Mouse (Mus musculus) hindbrain, embryonic 12.5 days (tissue): ENCODE measurements around the gene Gm11034. TPM values are rescaled to one million over a fixed set of nuclear protein-coding genes. Genes with fewer than 3 reads are reported as not detected.

Source experiments
- ATAC-seq: fragments of 200-750 bp; cut with Nextera tagmentation; 2 replicates; pipeline ENCODE4 v1.8.0; 2017; ENCODE audit warnings: moderate TSS enrichment; ENCODE audit not compliant: low FRiP score
- H3K27ac ChIP-seq: fragments of 300-500 bp; sonication (generic); 2 replicates; pipeline ENCODE4 v1.5.1; 2016; ENCODE audit warnings: mild to moderate bottlenecking
- H3K27me3 ChIP-seq: fragments of 300-500 bp; sonication (generic); 2 replicates; pipeline ENCODE4 v1.6.1; 2016; ENCODE audit warnings: mild to moderate bottlenecking
- H3K36me3 ChIP-seq: fragments of 300-500 bp; sonication (generic); 2 replicates; pipeline ENCODE4 v1.6.1; 2016; ENCODE audit warnings: mild to moderate bottlenecking
- H3K4me1 ChIP-seq: fragments of 300-500 bp; sonication (generic); 2 replicates; pipeline ENCODE4 v1.6.1; 2016
- H3K4me2 ChIP-seq: fragments of 300-500 bp; sonication (generic); replicated peaks from 2 replicates; pipeline ENCODE4 v1.6.1; 2016; ENCODE audit warnings: mild to moderate bottlenecking
- H3K4me3 ChIP-seq: fragments of 300-500 bp; sonication (generic); 2 replicates; pipeline ENCODE4 v1.5.1; 2016; ENCODE audit warnings: mild to moderate bottlenecking
- H3K9ac ChIP-seq: fragments of 300-500 bp; sonication (generic); 2 replicates; pipeline ENCODE4 v1.6.1; 2016; ENCODE audit warnings: mild to moderate bottlenecking, moderate library complexity
- H3K9me3 ChIP-seq: fragments of 300-500 bp; sonication (generic); replicated peaks from 2 replicates; pipeline ENCODE4 v1.6.1; 2016; ENCODE audit warnings: mild to moderate bottlenecking
- WGBS: fragments of 180-500 bp; shearing (Covaris S2); methylation state at CpG from one replicate; pipeline ENCODE4 v1.1.7; 2016; 5-methylcytosine and 5-hydroxymethylcytosine counted together
- polyA plus RNA-seq: library from polyadenylated mRNA; unstranded; fragments of >200 nt; fragmentation: Nextera tagmentation; extraction: Ambion mirVana; gene quantifications from 2 replicates; pipeline ENCODE4 v1.2.1, GENCODE M21; 2016

Gene Gm11034
- not detected in 2 replicates for polyA plus RNA-seq

- Histone ChIP-seq H3K4me1 (no peaks in the 10 kb centered on the region), H3K9ac (no peak within 1 kb of the TSS), H3K4me2 (no peak within 1 kb of the TSS), H3K27ac (no peak within 1 kb of the TSS), H3K4me3 (no peak within 1 kb of the TSS), H3K27me3 (peaks cover 10% of the 10 kb centered on the region; the same call in 1 of the 2 replicates), H3K9me3 (no peaks in the 10 kb centered on the region), H3K36me3 (no peaks in the 10 kb centered on the region)
- 68% methylated on average over 4 of the region's 4 CpGs for WGBS
- no peak for ATAC-seq
Observed at GRCm38 (mm10) chr8:72213536-72213935, at the start of gene Gm11034. Gene Gm11034 (minus strand): TSS chr8:72213636.

DNA sequence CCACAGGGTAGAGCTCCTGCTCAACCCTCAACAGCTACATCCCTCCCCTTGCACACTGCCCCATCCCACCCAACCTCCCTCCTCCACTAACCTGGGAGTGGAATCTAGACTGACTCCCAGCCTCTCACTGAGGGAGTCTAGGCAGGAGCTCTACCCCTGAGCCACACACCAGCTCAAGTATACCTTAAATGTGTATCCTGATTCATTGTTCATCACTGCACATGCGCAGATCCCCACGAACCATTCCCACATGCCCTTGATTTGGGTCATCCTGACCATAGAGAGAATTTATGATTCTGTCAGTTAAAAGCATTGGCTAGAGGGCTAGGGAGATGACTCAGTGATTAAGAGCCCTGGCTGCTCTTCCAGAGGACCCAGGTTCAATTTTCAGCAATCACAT lies 49.3 kb upstream of the Gm11034 start:
- Histone ChIP-seq H3K4me3 (no peak overlapping the region), H3K4me2 (no peak overlapping the region), H3K27ac (no peak overlapping the region), H3K36me3 (no peaks in the 10 kb centered on the region), H3K4me1 (no peaks in the 10 kb centered on the region), H3K9me3 (no peaks in the 10 kb centered on the region), H3K27me3 (0 out of 2 replicates have a peak, but pooled peaks cover 4% of the 10 kb centered on the region), H3K9ac (no peak overlapping the region)
- ATAC-seq: no peak
- 92% methylated on average over 2 of the region's 2 CpGs for whole genome bisulfite sequencing

- H3K4me2 ChIP-seq: no peak overlapping the region
- no peak overlapping the region for H3K9ac ChIP-seq
- no peak overlapping the region for H3K27ac ChIP-seq
- H3K36me3 ChIP-seq: no peaks in the 10 kb centered on the region
- no peaks in the 10 kb centered on the region for H3K4me1 ChIP-seq
- 56% methylated on average over 5 of the region's 5 CpGs for WGBS
- H3K9me3 ChIP-seq: no peaks in the 10 kb centered on the region
- H3K27me3 ChIP-seq: 0 out of 2 replicates have a peak, but pooled peaks cover 4% of the 10 kb centered on the region
- ATAC-seq: no peak
- H3K4me3 ChIP-seq: no peak overlapping the region
Observed at GRCm38 (mm10) chr8:72261872-72262271, 48.4 kb upstream of the Gm11034 start.

- Histone ChIP-seq H3K4me1 (no peaks in the 10 kb centered on the region), H3K36me3 (no peaks in the 10 kb centered on the region), H3K27me3 (0 out of 2 replicates have a peak, but pooled peaks cover 4% of the 10 kb centered on the region), H3K9me3 (no peaks in the 10 kb centered on the region), H3K9ac (no peak overlapping the region), H3K4me3 (no peak overlapping the region), H3K27ac (no peak overlapping the region), H3K4me2 (no peak overlapping the region)
- no peak for ATAC-seq
Observed at GRCm38 (mm10) chr8:72261431-72261830, 48.0 kb upstream of the Gm11034 start.

DNA sequence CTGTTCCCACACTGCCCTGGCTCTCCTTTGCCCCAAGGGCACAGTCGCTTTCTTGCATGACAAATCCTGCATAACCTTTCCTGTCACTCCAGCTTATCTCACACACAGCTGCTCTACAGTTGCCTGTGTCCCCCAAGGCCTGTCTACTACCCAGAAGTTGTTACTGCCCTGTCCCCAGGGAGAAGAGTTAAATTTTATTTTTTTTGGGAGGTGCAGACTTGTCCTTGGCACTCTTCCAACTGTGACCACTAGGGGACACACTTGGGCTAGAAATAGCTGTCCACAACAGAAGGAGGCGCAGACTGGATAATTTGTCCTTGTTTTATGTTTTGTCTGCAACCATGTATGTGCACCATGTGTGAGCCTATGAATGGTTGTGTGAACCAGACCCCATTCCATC lies 47.6 kb upstream of the Gm11034 start:
- Histone ChIP-seq H3K9me3 (no peaks in the 10 kb centered on the region), H3K9ac (no peak overlapping the region), H3K4me1 (no peaks in the 10 kb centered on the region), H3K4me3 (no peak overlapping the region), H3K27me3 (0 out of 2 replicates have a peak, but pooled peaks cover 4% of the 10 kb centered on the region), H3K27ac (no peak overlapping the region), H3K36me3 (peaks cover under 1% of the 10 kb centered on the region; the same call in 1 of the 2 replicates), H3K4me2 (no peak overlapping the region)
- peak; percentile 65 for ATAC-seq
- WGBS: 32% methylated on average over 2 of the region's 2 CpGs

GRCm38 (mm10) chr8:72260585-72260984 lies 47.1 kb upstream of the Gm11034 start:
- no peak; the same call in 1 of the 2 replicates for ATAC-seq
- WGBS: 53% methylated on average over 4 of the region's 4 CpGs
- no peak overlapping the region for H3K9ac ChIP-seq
- no peak overlapping the region for H3K4me3 ChIP-seq
- H3K36me3 ChIP-seq: peaks cover 5% of the 10 kb centered on the region; the same call in 1 of the 2 replicates
- H3K27me3 ChIP-seq: 0 out of 2 replicates have a peak, but pooled peaks cover 4% of the 10 kb centered on the region
- no peaks in the 10 kb centered on the region for H3K4me1 ChIP-seq
- no peak overlapping the region for H3K4me2 ChIP-seq
- H3K27ac ChIP-seq: no peak overlapping the region
- no peaks in the 10 kb centered on the region for H3K9me3 ChIP-seq

GRCm38 (mm10) chr8:72259862-72260261 lies 46.4 kb upstream of the Gm11034 start:
- Histone ChIP-seq H3K27me3 (0 out of 2 replicates have a peak, but pooled peaks cover 4% of the 10 kb centered on the region), H3K4me2 (no peak overlapping the region), H3K36me3 (peaks cover 12% of the 10 kb centered on the region), H3K9ac (no peak overlapping the region), H3K27ac (no peak overlapping the region), H3K4me1 (no peaks in the 10 kb centered on the region), H3K9me3 (no peaks in the 10 kb centered on the region), H3K4me3 (no peak overlapping the region)
- ATAC-seq: no peak
- 74% methylated on average over 2 of the region's 2 CpGs for WGBS

DNA sequence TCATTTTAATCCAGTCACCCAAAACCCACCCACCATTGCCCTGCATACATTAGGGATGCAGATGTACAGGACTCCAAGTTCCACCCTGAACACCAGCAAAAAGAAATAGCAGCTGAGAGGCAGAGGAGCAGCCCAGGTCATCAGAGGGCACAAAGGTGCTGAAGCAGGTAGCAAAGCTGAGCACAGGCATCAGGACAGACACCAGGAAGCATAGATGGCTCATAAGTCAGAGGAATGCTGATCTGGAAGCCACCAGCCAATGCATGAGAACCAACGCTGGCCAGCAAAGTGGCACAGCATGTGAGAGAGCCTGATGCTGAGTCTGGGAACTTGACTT lies 44.4 kb upstream of the Gm11034 start:
- Histone ChIP-seq H3K9me3 (no peaks in the 10 kb centered on the region), H3K9ac (no peak overlapping the region), H3K4me3 (no peak overlapping the region), H3K4me2 (no peak overlapping the region), H3K4me1 (no peaks in the 10 kb centered on the region), H3K27ac (no peak overlapping the region), H3K36me3 (peaks cover 31% of the 10 kb centered on the region), H3K27me3 (no peaks in the 10 kb centered on the region)
- 72% methylated on average over 1 of the region's 1 CpGs for WGBS
- ATAC-seq: no peak

- peak; percentile 26; the same call in 1 of the 2 replicates for ATAC-seq
- Histone ChIP-seq H3K27ac (no peak overlapping the region), H3K9me3 (no peaks in the 10 kb centered on the region), H3K27me3 (no peaks in the 10 kb centered on the region), H3K4me1 (no peaks in the 10 kb centered on the region), H3K9ac (no peak overlapping the region), H3K36me3 (peaks cover 37% of the 10 kb centered on the region), H3K4me2 (no peak overlapping the region), H3K4me3 (no peak overlapping the region)
- 54% methylated on average over 7 of the region's 7 CpGs for WGBS
Observed at GRCm38 (mm10) chr8:72257171-72257901, 43.9 kb upstream of the Gm11034 start.

DNA sequence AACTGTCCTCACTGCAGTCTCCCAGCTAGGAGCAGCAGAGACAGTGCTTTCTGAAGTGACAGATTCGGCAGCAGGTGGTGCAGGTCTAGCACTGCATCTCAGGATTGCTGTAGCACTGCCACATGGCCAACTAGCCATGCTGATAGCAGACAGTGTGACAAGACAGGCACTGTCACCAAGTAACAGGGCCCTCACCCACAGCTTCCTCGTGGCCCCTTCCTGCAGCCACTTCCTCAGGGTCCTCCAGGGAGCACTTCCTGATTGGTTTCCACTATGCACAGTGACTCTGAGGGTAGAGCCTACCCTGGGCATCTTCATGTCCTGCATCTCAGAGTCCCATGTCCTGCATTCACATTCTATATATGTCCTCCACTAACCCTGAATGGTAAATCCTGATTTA lies 31.2 kb upstream of the Gm11034 start:
- no peaks in the 10 kb centered on the region for H3K9me3 ChIP-seq
- 83% methylated on average over 2 of the region's 2 CpGs for WGBS
- peaks cover 48% of the 10 kb centered on the region for H3K36me3 ChIP-seq

GRCm38 (mm10) chr8:72242226-72242625 lies 28.8 kb upstream of the Gm11034 start:
- ATAC-seq: no peak
- H3K9me3 ChIP-seq: no peaks in the 10 kb centered on the region
- no peaks in the 10 kb centered on the region for H3K27me3 ChIP-seq
- no peak overlapping the region for H3K9ac ChIP-seq
- H3K27ac ChIP-seq: no peak overlapping the region
- peaks cover 30% of the 10 kb centered on the region for H3K36me3 ChIP-seq
- H3K4me1 ChIP-seq: peaks cover 18% of the 10 kb centered on the region
- H3K4me3 ChIP-seq: no peak overlapping the region
- no peak overlapping the region for H3K4me2 ChIP-seq
- 89% methylated on average over 1 of the region's 1 CpGs for WGBS

More for the DNA sequence above, 31.2 kb upstream of the Gm11034 start:
- Histone ChIP-seq H3K4me1 (peaks cover 18% of the 10 kb centered on the region), H3K4me2 (no peak overlapping the region), H3K9ac (no peak overlapping the region), H3K4me3 (no peak overlapping the region), H3K27me3 (no peaks in the 10 kb centered on the region), H3K27ac (no peak overlapping the region)
- no peak for ATAC-seq

DNA sequence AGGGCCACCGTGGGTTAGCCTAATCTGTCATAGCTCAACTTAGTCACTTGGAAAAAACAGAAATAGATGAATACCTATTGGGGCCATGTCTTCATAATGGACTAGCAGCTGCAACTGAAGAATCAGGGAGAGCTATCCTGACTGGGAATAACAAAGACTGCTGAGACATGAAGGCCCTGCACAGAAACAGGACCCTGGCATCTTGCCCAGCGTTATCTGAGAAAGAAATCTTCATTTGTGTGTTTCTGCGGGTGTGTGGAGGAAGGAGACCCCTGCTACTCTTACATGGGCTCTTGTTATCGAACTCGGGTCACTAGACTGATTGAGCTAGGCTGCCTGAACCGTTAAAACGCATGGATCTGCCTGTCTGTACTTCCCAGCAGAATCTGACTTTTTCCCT lies 27.5 kb upstream of the Gm11034 start:
- H3K9ac ChIP-seq: peak overlapping the region; percentile 64
- H3K4me3 ChIP-seq: peak overlapping the region; percentile 68
- peaks cover 18% of the 10 kb centered on the region for H3K4me1 ChIP-seq
- 69% methylated on average over 7 of the region's 7 CpGs for WGBS
- no peaks in the 10 kb centered on the region for H3K9me3 ChIP-seq
- ATAC-seq: no peak
- no peaks in the 10 kb centered on the region for H3K27me3 ChIP-seq
- H3K4me2 ChIP-seq: peak overlapping the region; percentile 75
- peaks cover 18% of the 10 kb centered on the region for H3K36me3 ChIP-seq
- H3K27ac ChIP-seq: peak overlapping the region; percentile 97

DNA sequence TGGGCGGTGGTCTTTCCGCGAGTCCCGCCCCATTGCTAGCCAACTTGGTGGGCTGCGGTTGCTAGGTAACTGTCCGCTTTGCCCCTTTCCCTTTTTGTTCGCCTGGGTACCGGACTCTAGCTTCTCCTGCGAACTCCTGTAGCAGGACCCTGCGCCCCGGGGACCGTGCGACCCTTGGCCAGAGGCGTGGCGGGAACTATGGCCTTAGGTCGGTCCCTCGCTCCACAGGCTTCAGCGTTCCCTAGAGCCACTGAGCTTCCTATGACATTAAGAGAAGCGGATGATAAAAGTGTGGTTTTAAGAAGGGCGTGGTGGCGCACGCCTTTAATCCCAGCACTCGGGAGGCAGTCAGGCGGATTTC lies 26.9 kb upstream of the Gm11034 start:
- Histone ChIP-seq H3K4me2 (peak overlapping the region; percentile 75), H3K9ac (peak overlapping the region; percentile 64), H3K27ac (peak overlapping the region; percentile 97), H3K4me1 (peaks cover 18% of the 10 kb centered on the region), H3K9me3 (no peaks in the 10 kb centered on the region), H3K4me3 (peak overlapping the region; percentile 68), H3K36me3 (peaks cover 17% of the 10 kb centered on the region), H3K27me3 (no peaks in the 10 kb centered on the region)
- WGBS: under 1% methylated on average over 24 of the region's 24 CpGs
- ATAC-seq: no peak
